24 mouse cellular contexts compared by ENCODE assay signal in the genomic region with DNA sequence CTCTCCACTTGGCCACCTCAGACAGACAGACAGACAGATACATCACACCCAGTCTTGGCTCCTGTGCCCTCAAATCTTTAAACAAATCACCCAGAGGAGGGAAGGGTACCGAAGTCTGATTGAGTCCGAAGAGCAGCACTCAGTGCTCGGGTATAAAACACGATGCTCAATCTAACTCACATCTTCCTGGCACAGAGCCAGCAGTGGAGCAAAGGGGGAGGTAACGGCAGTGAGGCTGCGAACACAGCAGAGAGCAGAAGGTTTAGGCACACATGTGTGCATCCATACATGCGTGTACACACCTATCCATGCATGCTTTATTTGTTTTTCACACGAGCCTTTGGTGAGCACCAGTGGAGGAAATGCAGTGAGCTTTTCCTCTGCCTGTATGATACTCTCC.
A peak's percentile ranks its signal among the peaks of the same experiment; 100 is the strongest.
DNase-seq lines count a peak whose midpoint lies in the region; ATAC-seq and TF ChIP-seq lines count a peak whose summit lies in the region.
"Had no signal": no experiment of that assay in that cellular context is flagged by ENCODE, and none has a peak within 500 bp of the region (broad histone marks: within the 10 kb centered on the region; RNA-seq: fewer than 3 reads in every experiment).

No protein-coding gene starts in this region.

- TF ChIP-seq POLR2A in cerebellum, adult 2 months (IDR thresholded peaks at IDR 0.05; ENCODE audit: borderline replicate concordance, insufficient read depth, low read length), result no peak
- TF ChIP-seq POLR2A in heart, adult 2 months (IDR thresholded peaks at IDR 0.05; ENCODE audit: insufficient read depth, low read depth, low read length), result no peak

- peak; percentile 13 to 34 for DNase-seq in cerebellum, postnatal 14 days
- DNase-seq in cerebellum, adult 2 months, result no peak
- DNase-seq in hindbrain, postnatal 0 days (ENCODE audit: low spot score), result peak; percentile 35
- DNase-seq in retina, postnatal 1 day, result peak; percentile 52
- no peak for DNase-seq in retina, embryonic 14.5 days (ENCODE audit: low spot score)
- DNase-seq in heart, adult 2 months, result no peak
- DNase-seq: cerebellum, adult 9-10 months; gastrocnemius, postnatal 25 days; heart, postnatal 14 days; kidney, adult 9 months; kidney, postnatal 36 days; layer of hippocampus, adult 9-11 months; lung, postnatal 4 days had no signal

- 40% methylated on average over 8 of the region's 8 CpGs for WGBS in cerebellum, adult 2 months
- WGBS in hindbrain, postnatal 0 days, result 45% methylated on average over 8 of the region's 8 CpGs
- WGBS in hindbrain, embryonic 13.5 days, result 61% methylated on average over 8 of the region's 8 CpGs
- 51% methylated on average over 8 of the region's 8 CpGs for WGBS in heart, adult 2 months

- H3K4me3 ChIP-seq in cerebellum, adult 2 months (replicated peaks; ENCODE audit: insufficient read depth, low read depth, low read length), result no peak overlapping the region
- no peak overlapping the region for H3K4me3 ChIP-seq in hindbrain, postnatal 0 days (ENCODE audit: low read length)
- H3K4me3 ChIP-seq in hindbrain, embryonic 13.5 days, result no peak overlapping the region
- H3K4me3 ChIP-seq in heart, adult 2 months, result no peak overlapping the region
- H3K4me3 ChIP-seq: embryonic facial prominence, embryonic 15.5 days; limb, embryonic 12.5 days; liver, embryonic 12.5 days; lung, embryonic 15.5 days; midbrain, embryonic 12.5 days; neural tube, embryonic 12.5 days had no signal

- H3K4me1 ChIP-seq in cerebellum, adult 2 months (ENCODE audit: control insufficient read depth, insufficient read depth, low read length), result peaks cover 2% of the 10 kb centered on the region; the same call in 1 of the 2 replicates
- H3K4me1 ChIP-seq in hindbrain, postnatal 0 days (ENCODE audit: insufficient read depth, low read length), result no peaks in the 10 kb centered on the region
- 0 out of 2 replicates have a peak, but pooled peaks cover 4% of the 10 kb centered on the region for H3K4me1 ChIP-seq in hindbrain, embryonic 13.5 days (replicated peaks)
- H3K4me1 ChIP-seq in heart, adult 2 months (ENCODE audit: control insufficient read depth, insufficient read depth, low read length), result no peaks in the 10 kb centered on the region
- H3K4me1 ChIP-seq: embryonic facial prominence, embryonic 15.5 days; liver, embryonic 12.5 days; lung, embryonic 15.5 days; midbrain, embryonic 12.5 days; neural tube, embryonic 12.5 days had no signal

- H3K36me3 ChIP-seq in hindbrain, postnatal 0 days (ENCODE audit: insufficient read depth, low read length), result no peaks in the 10 kb centered on the region
- H3K36me3 ChIP-seq in hindbrain, embryonic 13.5 days, result no peaks in the 10 kb centered on the region
- H3K36me3 ChIP-seq in heart, adult 2 months (ENCODE audit: control insufficient read depth, insufficient read depth, low read length), result no peaks in the 10 kb centered on the region
- H3K36me3 ChIP-seq: embryonic facial prominence, embryonic 15.5 days; G1E; limb, embryonic 12.5 days; liver, embryonic 12.5 days; lung, embryonic 15.5 days; midbrain, embryonic 12.5 days; neural tube, embryonic 12.5 days had no signal

- intact Hi-C loops in heart, adult 2 months (cut with DNase I), result no loop called here

- H3K9ac ChIP-seq in hindbrain, postnatal 0 days (replicated peaks; ENCODE audit: low read length), result no peak overlapping the region
- H3K9ac ChIP-seq in hindbrain, embryonic 13.5 days, result no peak overlapping the region
- no peak overlapping the region for H3K9ac ChIP-seq in heart, adult 2 months (ENCODE audit: low read depth, low read length)
- H3K9ac ChIP-seq: embryonic facial prominence, embryonic 15.5 days; limb, embryonic 12.5 days; liver, embryonic 12.5 days; lung, embryonic 15.5 days; midbrain, embryonic 12.5 days; neural tube, embryonic 12.5 days had no signal

- no peak for TF ChIP-seq CTCF in cerebellum, adult 2 months (IDR thresholded peaks at IDR 0.05; ENCODE audit: borderline replicate concordance, insufficient read depth, low read depth, low read length)
- TF ChIP-seq CTCF in hindbrain, postnatal 0 days (IDR thresholded peaks at IDR 0.05; ENCODE audit: low read depth), result no peak
- no peak for TF ChIP-seq CTCF in heart, adult 2 months (IDR thresholded peaks at IDR 0.05)

- no peaks in the 10 kb centered on the region for H3K27me3 ChIP-seq in cerebellum, adult 2 months (ENCODE audit: control insufficient read depth, insufficient read depth, low read length)
- H3K27me3 ChIP-seq in hindbrain, postnatal 0 days (ENCODE audit: insufficient read depth, low read length), result no peaks in the 10 kb centered on the region
- H3K27me3 ChIP-seq in hindbrain, embryonic 13.5 days, result peaks cover 8% of the 10 kb centered on the region; the same call in 1 of the 2 replicates
- no peaks in the 10 kb centered on the region for H3K27me3 ChIP-seq in heart, adult 2 months (ENCODE audit: control insufficient read depth, insufficient read depth, low read length)
- H3K27me3 ChIP-seq: embryonic facial prominence, embryonic 15.5 days; limb, embryonic 12.5 days; lung, embryonic 15.5 days; neural tube, embryonic 12.5 days had no signal

- no peaks in the 10 kb centered on the region for H3K79me2 ChIP-seq in heart, adult 2 months (replicated peaks; ENCODE audit: control insufficient read depth, insufficient read depth, low read length)

- no peak for ATAC-seq in hindbrain, postnatal 0 days
- no peak for ATAC-seq in hindbrain, embryonic 13.5 days (ENCODE audit: low FRiP score)
- ATAC-seq in megakaryocyte progenitor cell, adult 5-6 weeks (replicated peaks; ENCODE audit: poor library complexity), result peak; percentile 6; the same call in 1 of the 2 replicates
- ATAC-seq: hindbrain, embryonic 16.5 days; liver, embryonic 12.5 days had no signal

- H3K4me2 ChIP-seq in hindbrain, postnatal 0 days (ENCODE audit: low read depth, low read length), result no peak overlapping the region
- no peak overlapping the region for H3K4me2 ChIP-seq in hindbrain, embryonic 13.5 days
- H3K4me2 ChIP-seq: embryonic facial prominence, embryonic 15.5 days; heart, embryonic 11.5 days; limb, embryonic 12.5 days; liver, embryonic 12.5 days; lung, embryonic 15.5 days; midbrain, embryonic 12.5 days; neural tube, embryonic 12.5 days had no signal

- no peak for TF ChIP-seq EP300 in heart, adult 2 months (IDR thresholded peaks at IDR 0.05; ENCODE audit: insufficient read depth, low read depth, low read length)

- no peak overlapping the region for H3K27ac ChIP-seq in cerebellum, adult 2 months (ENCODE audit: insufficient read depth, low read length)
- H3K27ac ChIP-seq in hindbrain, postnatal 0 days, result no peak overlapping the region
- H3K27ac ChIP-seq in hindbrain, embryonic 13.5 days, result no peak overlapping the region
- no peak overlapping the region for H3K27ac ChIP-seq in heart, adult 2 months
- H3K27ac ChIP-seq: embryonic facial prominence, embryonic 15.5 days; limb, embryonic 12.5 days; liver, embryonic 12.5 days; lung, embryonic 15.5 days; midbrain, embryonic 12.5 days; neural tube, embryonic 12.5 days had no signal

- H3K9me3 ChIP-seq in hindbrain, postnatal 0 days (ENCODE audit: low read length), result no peaks in the 10 kb centered on the region
- H3K9me3 ChIP-seq in hindbrain, embryonic 13.5 days, result no peaks in the 10 kb centered on the region
- H3K9me3 ChIP-seq: embryonic facial prominence, embryonic 15.5 days; limb, embryonic 12.5 days; liver, embryonic 12.5 days; lung, embryonic 15.5 days; midbrain, embryonic 12.5 days; neural tube, embryonic 12.5 days had no signal

Comparison
In these comparisons a context has a peak if more than half of its experiments do, and no peak if none do; other contexts are left out.
1. DNase-seq: peak in cerebellum, postnatal 14 days (2 of 2), hindbrain, postnatal 0 days (single experiment) and retina, postnatal 1 day (single experiment); none in cerebellum, adult 2 months (0 of 2), retina, embryonic 14.5 days (single experiment) and heart, adult 2 months (0 of 2).